Mouse (Mus musculus) embryonic facial prominence, embryonic 14.5 days (tissue): ENCODE data around the gene Rpl9. TPM values are rescaled to one million over a fixed set of nuclear protein-coding genes. Genes with fewer than 3 reads are reported as not detected.

Source experiments
- ATAC-seq: fragments of 200-750 bp; cut with Nextera tagmentation; 2 replicates; pipeline ENCODE4 v1.8.0; 2017; ENCODE audit warnings: low read depth, moderate number of reproducible peaks, moderate TSS enrichment
- DNase-seq: peaks from one replicate; pipeline ENCODE4 v3.0.0-alpha.2; 2015; ENCODE audit warnings: low spot score
- H3K27ac ChIP-seq: fragments of 300-500 bp; sonication (generic); replicated peaks from 2 replicates; pipeline ENCODE4 v1.5.1; 2014; ENCODE audit warnings: low read depth, mild to moderate bottlenecking, low read length, moderate library complexity
- H3K27me3 ChIP-seq: fragments of 300-500 bp; sonication (generic); replicated peaks from 2 replicates; pipeline ENCODE4 v1.6.1; 2014; ENCODE audit warnings: low read length; ENCODE audit not compliant: control insufficient read depth, insufficient read depth
- H3K36me3 ChIP-seq: fragments of 300-500 bp; sonication (generic); 2 replicates; pipeline ENCODE4 v1.6.1; 2014; ENCODE audit warnings: low read length, mixed read lengths; ENCODE audit not compliant: control insufficient read depth, insufficient read depth
- H3K4me1 ChIP-seq: fragments of 300-500 bp; sonication (generic); 2 replicates; pipeline ENCODE4 v1.6.1; 2014; ENCODE audit warnings: antibody characterized with exemption, low read length; ENCODE audit not compliant: control insufficient read depth, insufficient read depth
- H3K4me2 ChIP-seq: fragments of 300-500 bp; sonication (generic); 2 replicates; pipeline ENCODE4 v1.6.1; 2014; ENCODE audit warnings: low read depth, mild to moderate bottlenecking, low read length, moderate library complexity, mixed read lengths
- H3K4me3 ChIP-seq: fragments of 300-500 bp; sonication (generic); 2 replicates; pipeline ENCODE4 v1.5.1; 2014; ENCODE audit warnings: low read depth, mild to moderate bottlenecking, low read length
- H3K9ac ChIP-seq: fragments of 300-500 bp; sonication (generic); 2 replicates; pipeline ENCODE4 v1.6.1; 2014; ENCODE audit warnings: low read depth, mild to moderate bottlenecking, low read length, moderate library complexity, mixed read lengths
- H3K9me3 ChIP-seq: fragments of 300-500 bp; sonication (generic); 2 replicates; pipeline ENCODE4 v1.6.1; 2016; ENCODE audit warnings: low read length; ENCODE audit not compliant: control insufficient read depth
- WGBS: fragments of 180-500 bp; shearing (Covaris S2); extraction: QIAGEN DNeasy Blood & Tissue Kit; methylation state at CpG from one replicate; pipeline ENCODE4 v1.1.7; 2014; 5-methylcytosine and 5-hydroxymethylcytosine counted together
- polyA plus RNA-seq: library from polyadenylated mRNA; unstranded; fragments of >200 nt; fragmentation: Nextera tagmentation; extraction: Ambion mirVana; gene quantifications from 2 replicates; pipeline ENCODE4 v1.2.1, GENCODE M21; 2014

Rpl9 gene
- polyA plus RNA-seq, 1 experiment from 2014 or later = 1,226 TPM

- Histone ChIP-seq H3K4me1 (no peaks in the 10 kb centered on the region), H3K36me3 (peaks cover 72% of the 10 kb centered on the region), H3K9me3 (no peaks in the 10 kb centered on the region), H3K4me3 (no peak overlapping the region), H3K9ac (no peak overlapping the region), H3K27me3 (no peaks in the 10 kb centered on the region), H3K4me2 (no peak overlapping the region), H3K27ac (no peak overlapping the region)
- 89% methylated on average over 5 of the region's 5 CpGs for WGBS
- ATAC-seq (no peak), DNase-seq (no peak)
Measured at GRCm38 (mm10) chr5:65425251-65425650, 34.0 kb upstream of the Rpl9 start.

GRCm38 (mm10) chr5:65424215-65424614 lies 33.0 kb upstream of the Rpl9 start:
- ATAC-seq = no peak

GRCm38 (mm10) chr5:65422803-65423202 lies 31.6 kb upstream of the Rpl9 start:
- ATAC-seq = no peak
- DNase-seq = no peak
- no peaks in the 10 kb centered on the region for H3K9me3 ChIP-seq
- H3K36me3 ChIP-seq = peaks cover 93% of the 10 kb centered on the region
- no peak overlapping the region for H3K4me3 ChIP-seq
- no peaks in the 10 kb centered on the region for H3K4me1 ChIP-seq
- H3K4me2 ChIP-seq = no peak overlapping the region
- WGBS = 94% methylated on average over 8 of the region's 8 CpGs
- H3K27me3 ChIP-seq = no peaks in the 10 kb centered on the region
- no peak overlapping the region for H3K9ac ChIP-seq
- no peak overlapping the region for H3K27ac ChIP-seq

More at GRCm38 (mm10) chr5:65424215-65424614, 33.0 kb upstream of the Rpl9 start:
- H3K4me2 ChIP-seq = no peak overlapping the region
- H3K9me3 ChIP-seq = no peaks in the 10 kb centered on the region
- no peak overlapping the region for H3K9ac ChIP-seq
- no peaks in the 10 kb centered on the region for H3K27me3 ChIP-seq
- H3K36me3 ChIP-seq = peaks cover 79% of the 10 kb centered on the region
- DNase-seq = no peak
- H3K4me1 ChIP-seq = no peaks in the 10 kb centered on the region
- no peak overlapping the region for H3K27ac ChIP-seq
- WGBS = 93% methylated on average over 6 of the region's 6 CpGs
- H3K4me3 ChIP-seq = no peak overlapping the region

GRCm38 (mm10) chr5:65420822-65421221 lies 29.6 kb upstream of the Rpl9 start:
- DNase-seq = no peak
- H3K27me3 ChIP-seq = no peaks in the 10 kb centered on the region
- H3K27ac ChIP-seq = no peak overlapping the region
- no peak overlapping the region for H3K9ac ChIP-seq
- no peaks in the 10 kb centered on the region for H3K9me3 ChIP-seq
- ATAC-seq = no peak
- H3K4me3 ChIP-seq = no peak overlapping the region
- 81% methylated on average over 6 of the region's 6 CpGs for WGBS
- H3K4me1 ChIP-seq = peaks cover 4% of the 10 kb centered on the region
- H3K36me3 ChIP-seq = peaks cover 91% of the 10 kb centered on the region
- H3K4me2 ChIP-seq = no peak overlapping the region

GRCm38 (mm10) chr5:65419136-65419535 lies 27.9 kb upstream of the Rpl9 start:
- DNase-seq (no peak), ATAC-seq (no peak)
- H3K36me3 ChIP-seq = peaks cover 86% of the 10 kb centered on the region
- WGBS = 77% methylated on average over 10 of the region's 10 CpGs
- H3K4me1 ChIP-seq = peaks cover 7% of the 10 kb centered on the region
- H3K9me3 ChIP-seq = no peaks in the 10 kb centered on the region
- no peak overlapping the region for H3K9ac ChIP-seq
- H3K4me3 ChIP-seq = no peak overlapping the region
- no peak overlapping the region for H3K4me2 ChIP-seq
- no peaks in the 10 kb centered on the region for H3K27me3 ChIP-seq
- no peak overlapping the region for H3K27ac ChIP-seq

- DNase-seq = peak; percentile 86
- H3K4me1 ChIP-seq = peaks cover 7% of the 10 kb centered on the region
- WGBS = 17% methylated on average over 26 of the region's 26 CpGs
- H3K36me3 ChIP-seq = peaks cover 81% of the 10 kb centered on the region
- ATAC-seq = peak; percentile 88
- peak overlapping the region; percentile 61 for H3K9ac ChIP-seq
- no peak overlapping the region for H3K4me3 ChIP-seq
- peak overlapping the region; percentile 29 for H3K4me2 ChIP-seq
- H3K27ac ChIP-seq = peak overlapping the region; percentile 90
- H3K9me3 ChIP-seq = no peaks in the 10 kb centered on the region
- no peaks in the 10 kb centered on the region for H3K27me3 ChIP-seq
Measured at GRCm38 (mm10) chr5:65415653-65416458, 24.6 kb upstream of the Rpl9 start.

- Histone ChIP-seq H3K9me3 (no peaks in the 10 kb centered on the region), H3K27me3 (no peaks in the 10 kb centered on the region), H3K36me3 (peaks cover 86% of the 10 kb centered on the region), H3K4me1 (no peaks in the 10 kb centered on the region), H3K27ac (no peak overlapping the region), H3K4me2 (no peak overlapping the region), H3K4me3 (no peak overlapping the region), H3K9ac (no peak overlapping the region)
- ATAC-seq (no peak), DNase-seq (peak; percentile 21)
- WGBS = 45% methylated on average over 12 of the region's 12 CpGs
Measured at GRCm38 (mm10) chr5:65407989-65408388, 16.7 kb upstream of the Rpl9 start.

- DNase-seq (peak; percentile 65), ATAC-seq (peak; percentile 67)
- Histone ChIP-seq H3K36me3 (peaks cover 90% of the 10 kb centered on the region), H3K4me2 (no peak overlapping the region), H3K27me3 (no peaks in the 10 kb centered on the region), H3K27ac (no peak overlapping the region), H3K4me1 (no peaks in the 10 kb centered on the region), H3K4me3 (no peak overlapping the region), H3K9me3 (no peaks in the 10 kb centered on the region), H3K9ac (no peak overlapping the region)
- WGBS = 34% methylated on average over 2 of the region's 2 CpGs
Measured at GRCm38 (mm10) chr5:65401251-65401994, 10.2 kb upstream of the Rpl9 start.
